Mouse (Mus musculus): ENCODE results near the gene Alpl.

Alpl gene

GRCm38 (mm10) chr4:137732361-137732760 is 63.8 kb downstream of the Alpl start:
- DNase-seq = no peak

- no peak for DNase-seq
Measured at GRCm38 (mm10) chr4:137731891-137732290, 64.3 kb downstream of the Alpl start.

GRCm38 (mm10) chr4:137730757-137731156 is 65.4 kb downstream of the Alpl start:
- DNase-seq = no peak

GRCm38 (mm10) chr4:137730134-137730533 is 66.0 kb downstream of the Alpl start:
- peak; percentile 94 for DNase-seq

GRCm38 (mm10) chr4:137729155-137729855 is 66.9 kb downstream of the Alpl start:
- no peak for DNase-seq

- peak; percentile 55 for DNase-seq
Measured at GRCm38 (mm10) chr4:137728399-137729154, 67.6 kb downstream of the Alpl start.

- peak; percentile 71 for DNase-seq
Measured at GRCm38 (mm10) chr4:137727506-137728187, 68.5 kb downstream of the Alpl start.

GRCm38 (mm10) chr4:137726739-137727505 is 69.3 kb downstream of the Alpl start:
- no peak for DNase-seq

GRCm38 (mm10) chr4:137725541-137726145 is 70.5 kb downstream of the Alpl start:
- no peak for DNase-seq

GRCm38 (mm10) chr4:137724766-137725165 is 71.4 kb downstream of the Alpl start:
- peak; percentile 75 for DNase-seq

GRCm38 (mm10) chr4:137724212-137724611 is 72.0 kb downstream of the Alpl start:
- peak; percentile 65 for DNase-seq

GRCm38 (mm10) chr4:137723527-137723926 is 72.7 kb downstream of the Alpl start:
- no peak for DNase-seq

- peak; percentile 86 for DNase-seq
Measured at GRCm38 (mm10) chr4:137722692-137723427, 73.3 kb downstream of the Alpl start.

- DNase-seq = no peak
Measured at GRCm38 (mm10) chr4:137722230-137722629, 74.0 kb downstream of the Alpl start.

GRCm38 (mm10) chr4:137721563-137721962 is 74.6 kb downstream of the Alpl start:
- DNase-seq = no peak

GRCm38 (mm10) chr4:137719378-137720077 is 76.7 kb downstream of the Alpl start:
- DNase-seq = no peak

- DNase-seq = no peak
Measured at GRCm38 (mm10) chr4:137717671-137718070, 78.5 kb downstream of the Alpl start.

- DNase-seq = no peak
Measured at GRCm38 (mm10) chr4:137717005-137717404, 79.2 kb downstream of the Alpl start.

- no peak for DNase-seq
Measured at GRCm38 (mm10) chr4:137714020-137714624, 82.1 kb downstream of the Alpl start.

- no peak for DNase-seq
Measured at GRCm38 (mm10) chr4:137712963-137713362, 83.2 kb downstream of the Alpl start.

Measured in kidney, postnatal 10 days (tissue).